Mouse (Mus musculus) kidney, embryonic 14.5 days (tissue): ENCODE measurements around the gene Hpse. TPM values are rescaled to one million over a fixed set of nuclear protein-coding genes. Genes with fewer than 3 reads are reported as not detected.

Experiments used
- ATAC-seq: fragments of 200-750 bp; cut with Nextera tagmentation; 2 replicates; pipeline ENCODE4 v1.8.0; 2017; ENCODE audit warnings: moderate number of reproducible peaks, mild to moderate bottlenecking, moderate TSS enrichment, moderate library complexity; ENCODE audit not compliant: low FRiP score, low TSS enrichment
- H3K27ac ChIP-seq: fragments of 300-500 bp; sonication (generic); 2 replicates; pipeline ENCODE4 v1.5.1; 2014; ENCODE audit warnings: low read depth, mild to moderate bottlenecking, low read length, moderate library complexity, mixed read lengths
- H3K27me3 ChIP-seq: fragments of 300-500 bp; sonication (generic); 2 replicates; pipeline ENCODE4 v1.6.1; 2014; ENCODE audit warnings: mild to moderate bottlenecking, low read length; ENCODE audit not compliant: control insufficient read depth, insufficient read depth
- H3K36me3 ChIP-seq: fragments of 300-500 bp; sonication (generic); 2 replicates; pipeline ENCODE4 v1.6.1; 2014; ENCODE audit warnings: low read length, mixed read lengths; ENCODE audit not compliant: control insufficient read depth, insufficient read depth
- H3K4me1 ChIP-seq: fragments of 300-500 bp; sonication (generic); 2 replicates; pipeline ENCODE4 v1.6.1; 2014; ENCODE audit warnings: low read length, mixed read lengths; ENCODE audit not compliant: control insufficient read depth, insufficient read depth
- H3K4me2 ChIP-seq: fragments of 300-500 bp; sonication (generic); replicated peaks from 2 replicates; pipeline ENCODE4 v1.6.1; 2014; ENCODE audit warnings: low read depth, mild to moderate bottlenecking, low read length
- H3K4me3 ChIP-seq: fragments of 300-500 bp; sonication (generic); 2 replicates; pipeline ENCODE4 v1.5.1; 2014; ENCODE audit warnings: mild to moderate bottlenecking, low read length
- H3K9ac ChIP-seq: fragments of 300-500 bp; sonication (generic); 2 replicates; pipeline ENCODE4 v1.6.1; 2014; ENCODE audit warnings: low read depth, mild to moderate bottlenecking, low read length, moderate library complexity
- H3K9me3 ChIP-seq: fragments of 300-500 bp; sonication (generic); 2 replicates; pipeline ENCODE4 v1.6.1; 2016; ENCODE audit warnings: low read length; ENCODE audit not compliant: control insufficient read depth
- WGBS: fragments of 180-500 bp; shearing (Covaris S2); extraction: QIAGEN DNeasy Blood & Tissue Kit; methylation state at CpG from one replicate; pipeline ENCODE4 v1.1.7; 2014; 5-methylcytosine and 5-hydroxymethylcytosine counted together
- polyA plus RNA-seq: library from polyadenylated mRNA; unstranded; fragments of >200 nt; fragmentation: Nextera tagmentation; extraction: Ambion mirVana; gene quantifications from 2 replicates; pipeline ENCODE4 v1.2.1, GENCODE M21; 2014

The Hpse gene
- polyA plus RNA-seq, 1 experiment from 2014 or later, result 3.5 TPM

- peak within 1 kb of the TSS; percentile 78; the same call in 1 of the 2 replicates for H3K27ac ChIP-seq
- H3K4me3 ChIP-seq, result peak within 1 kb of the TSS; percentile 78
- H3K36me3 ChIP-seq, result peaks cover 6% of the 10 kb centered on the region; the same call in 1 of the 2 replicates
- H3K4me2 ChIP-seq, result peak within 1 kb of the TSS; percentile 73
- H3K9me3 ChIP-seq, result no peaks in the 10 kb centered on the region
- peak within 1 kb of the TSS; percentile 89 for H3K9ac ChIP-seq
- peaks cover 9% of the 10 kb centered on the region; the same call in 1 of the 2 replicates for H3K4me1 ChIP-seq
- ATAC-seq, result peak; percentile 71
- no peaks in the 10 kb centered on the region for H3K27me3 ChIP-seq
- 10% methylated on average over 17 of the region's 17 CpGs for WGBS
These were observed 44.7 kb downstream of the Hpse start, which contains the start of gene Coq2 for GRCm38 (mm10) chr5:100674711-100675376. Coq2 (minus strand) TSS chr5:100675140.

GRCm38 (mm10) chr5:100673745-100674486, 45.6 kb downstream of the Hpse start:
- Histone ChIP-seq H3K27me3 (no peaks in the 10 kb centered on the region), H3K27ac (peak overlapping the region; percentile 78; the same call in 1 of the 2 replicates), H3K4me2 (peak overlapping the region; percentile 73), H3K4me3 (peak overlapping the region; percentile 78), H3K9me3 (no peaks in the 10 kb centered on the region), H3K4me1 (peaks cover 9% of the 10 kb centered on the region; the same call in 1 of the 2 replicates), H3K9ac (peak overlapping the region; percentile 89), H3K36me3 (peaks cover 6% of the 10 kb centered on the region; the same call in 1 of the 2 replicates)
- ATAC-seq, result peak; percentile 96
- WGBS, result under 1% methylated on average over 71 of the region's 71 CpGs

- Histone ChIP-seq H3K9ac (no peak overlapping the region), H3K36me3 (peaks cover 13% of the 10 kb centered on the region; the same call in 1 of the 2 replicates), H3K27ac (no peak overlapping the region), H3K4me3 (no peak overlapping the region), H3K27me3 (no peaks in the 10 kb centered on the region), H3K4me1 (peaks cover 9% of the 10 kb centered on the region; the same call in 1 of the 2 replicates), H3K9me3 (no peaks in the 10 kb centered on the region), H3K4me2 (no peak overlapping the region)
- no peak for ATAC-seq
- 77% methylated on average over 4 of the region's 4 CpGs for WGBS
These were observed 47.1 kb downstream of the Hpse start for GRCm38 (mm10) chr5:100672403-100672802.

GRCm38 (mm10) chr5:100671897-100672296, 47.6 kb downstream of the Hpse start:
- H3K9ac ChIP-seq, result no peak overlapping the region
- WGBS, result 80% methylated on average over 3 of the region's 3 CpGs

GRCm38 (mm10) chr5:100671398-100671797, 48.1 kb downstream of the Hpse start:
- no peak overlapping the region for H3K4me3 ChIP-seq
- 34% methylated on average over 5 of the region's 5 CpGs for WGBS

More at GRCm38 (mm10) chr5:100671897-100672296, 47.6 kb downstream of the Hpse start:
- no peaks in the 10 kb centered on the region for H3K27me3 ChIP-seq
- ATAC-seq, result no peak
- peaks cover 9% of the 10 kb centered on the region; the same call in 1 of the 2 replicates for H3K4me1 ChIP-seq
- H3K27ac ChIP-seq, result no peak overlapping the region
- H3K9me3 ChIP-seq, result no peaks in the 10 kb centered on the region
- H3K36me3 ChIP-seq, result peaks cover 15% of the 10 kb centered on the region; the same call in 1 of the 2 replicates
- no peak overlapping the region for H3K4me3 ChIP-seq
- H3K4me2 ChIP-seq, result no peak overlapping the region

GRCm38 (mm10) chr5:100666965-100667364, 52.6 kb downstream of the Hpse start:
- WGBS, result 90% methylated on average over 1 of the region's 1 CpGs

More at GRCm38 (mm10) chr5:100671398-100671797, 48.1 kb downstream of the Hpse start:
- Histone ChIP-seq H3K4me1 (peaks cover 9% of the 10 kb centered on the region; the same call in 1 of the 2 replicates), H3K36me3 (peaks cover 17% of the 10 kb centered on the region), H3K27ac (no peak overlapping the region), H3K27me3 (no peaks in the 10 kb centered on the region), H3K4me2 (no peak overlapping the region), H3K9ac (no peak overlapping the region), H3K9me3 (no peaks in the 10 kb centered on the region)
- ATAC-seq, result no peak

GRCm38 (mm10) chr5:100663854-100664253, 55.7 kb downstream of the Hpse start:
- Histone ChIP-seq H3K4me2 (no peak overlapping the region), H3K9me3 (no peaks in the 10 kb centered on the region), H3K27me3 (no peaks in the 10 kb centered on the region), H3K4me3 (no peak overlapping the region), H3K36me3 (peaks cover 76% of the 10 kb centered on the region), H3K4me1 (no peaks in the 10 kb centered on the region), H3K27ac (no peak overlapping the region), H3K9ac (no peak overlapping the region)
- ATAC-seq, result no peak
- WGBS, result 50% methylated on average over 5 of the region's 5 CpGs

More at GRCm38 (mm10) chr5:100666965-100667364, 52.6 kb downstream of the Hpse start:
- no peak for ATAC-seq
- no peak overlapping the region for H3K27ac ChIP-seq
- no peaks in the 10 kb centered on the region for H3K4me1 ChIP-seq
- no peak overlapping the region for H3K4me3 ChIP-seq
- no peak overlapping the region for H3K4me2 ChIP-seq
- H3K9ac ChIP-seq, result no peak overlapping the region
- no peaks in the 10 kb centered on the region for H3K27me3 ChIP-seq
- H3K36me3 ChIP-seq, result peaks cover 54% of the 10 kb centered on the region
- H3K9me3 ChIP-seq, result no peaks in the 10 kb centered on the region

GRCm38 (mm10) chr5:100663011-100663410, 56.5 kb downstream of the Hpse start:
- H3K27me3 ChIP-seq, result no peaks in the 10 kb centered on the region
- H3K4me2 ChIP-seq, result no peak overlapping the region
- H3K9ac ChIP-seq, result no peak overlapping the region
- WGBS, result 93% methylated on average over 6 of the region's 6 CpGs
- no peak overlapping the region for H3K4me3 ChIP-seq
- no peak overlapping the region for H3K27ac ChIP-seq
- no peaks in the 10 kb centered on the region for H3K4me1 ChIP-seq
- peaks cover 81% of the 10 kb centered on the region for H3K36me3 ChIP-seq
- ATAC-seq, result no peak
- no peaks in the 10 kb centered on the region for H3K9me3 ChIP-seq
